Mouse (Mus musculus) adrenal gland, adult 18-20 months (tissue): Measurements from ENCODE around the gene Dusp27. TPM values are rescaled to one million over a fixed set of nuclear protein-coding genes. Genes with fewer than 3 reads are reported as not detected.
"Not testable (repeated sequence)": the region's sequence is repeated elsewhere in the genome, so short reads cannot be mapped to it uniquely, and the experiment has no call there.

Source experiments
- DNase-seq, 2 experiments: peaks; one replicate each; pipeline ENCODE4 v3.0.0; 2021 to 2022; ENCODE audit warnings: low spot score in 2 of 2
- total RNA-seq, 2 experiments: library from RNA; stranded (reverse); gene quantifications; 1 replicate in 1 of 2; 2 replicates in 1 of 2; pipeline ENCODE4 v1.2.3; 2021

Gene Dusp27
- total RNA-seq, 2 experiments from 2014 or later: not detected

DNA sequence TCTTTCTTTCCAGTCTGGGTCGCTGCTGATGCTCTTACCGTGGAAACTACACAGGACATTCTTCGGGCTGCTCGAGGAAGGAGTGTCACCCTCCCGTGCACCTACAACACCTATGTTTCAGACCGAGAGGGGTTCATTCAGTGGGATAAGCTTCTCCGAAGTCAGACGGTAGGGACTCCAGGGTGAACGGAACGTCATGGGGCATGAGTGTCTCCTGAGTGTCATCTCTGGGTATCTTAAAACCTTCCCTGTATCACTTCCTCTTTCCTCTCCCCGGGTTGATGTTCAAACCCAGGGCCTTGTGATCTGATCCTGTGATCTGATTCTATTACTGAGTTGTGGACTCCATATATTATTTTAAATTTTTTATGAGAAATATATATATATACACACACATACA lies 18.9 kb upstream of the Dusp27 start:
- DNase-seq: no peak

GRCm38 (mm10) chr1:166142369-166142768 lies 14.6 kb upstream of the Dusp27 start:
- DNase-seq: no peak

- not testable (repeated sequence) for DNase-seq
Observed at GRCm38 (mm10) chr1:166141868-166142267, 14.1 kb upstream of the Dusp27 start.

- DNase-seq: no peak
Observed at GRCm38 (mm10) chr1:166139620-166140184, 12.0 kb upstream of the Dusp27 start.

DNA sequence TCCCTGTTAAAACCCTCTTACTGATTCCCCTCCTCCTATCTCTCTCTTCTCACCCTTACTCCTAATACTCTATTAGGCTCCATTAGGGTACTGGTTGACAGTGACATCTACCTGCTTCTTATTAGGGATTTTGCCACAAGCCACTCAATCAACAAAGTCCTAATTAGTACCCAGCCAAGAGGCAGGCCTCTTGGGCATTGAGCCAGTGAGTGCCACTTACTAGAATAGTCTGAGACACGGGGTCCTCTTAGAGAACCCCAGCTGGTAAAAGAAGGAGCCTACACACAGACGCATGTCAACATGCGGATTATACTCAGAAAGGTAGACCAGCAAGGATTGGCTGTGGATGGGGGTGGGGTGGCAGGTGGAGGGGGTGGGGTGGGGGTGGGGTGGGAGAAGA lies 11.4 kb upstream of the Dusp27 start:
- DNase-seq: no peak

DNA sequence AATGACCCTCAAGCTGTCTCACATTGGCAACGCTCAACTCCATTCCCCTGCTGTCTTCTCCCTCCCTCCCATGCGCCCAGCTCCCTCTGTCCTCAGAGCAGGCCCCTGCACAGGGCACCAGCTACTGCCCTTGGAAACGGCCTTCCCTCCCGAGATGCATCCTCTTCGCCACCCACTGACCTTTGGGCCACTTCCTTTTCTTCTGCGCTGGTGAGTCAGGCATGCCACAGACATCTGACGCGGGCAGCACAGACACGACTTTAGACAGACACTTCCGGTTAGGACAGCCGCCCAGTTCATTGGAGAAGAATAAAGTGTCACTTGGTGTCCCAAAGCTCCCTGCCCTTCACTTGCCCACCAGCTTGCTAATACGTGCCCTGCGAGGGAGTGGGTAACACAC lies 10.4 kb upstream of the Dusp27 start:
- peak; percentile 55 to 61 for DNase-seq

DNA sequence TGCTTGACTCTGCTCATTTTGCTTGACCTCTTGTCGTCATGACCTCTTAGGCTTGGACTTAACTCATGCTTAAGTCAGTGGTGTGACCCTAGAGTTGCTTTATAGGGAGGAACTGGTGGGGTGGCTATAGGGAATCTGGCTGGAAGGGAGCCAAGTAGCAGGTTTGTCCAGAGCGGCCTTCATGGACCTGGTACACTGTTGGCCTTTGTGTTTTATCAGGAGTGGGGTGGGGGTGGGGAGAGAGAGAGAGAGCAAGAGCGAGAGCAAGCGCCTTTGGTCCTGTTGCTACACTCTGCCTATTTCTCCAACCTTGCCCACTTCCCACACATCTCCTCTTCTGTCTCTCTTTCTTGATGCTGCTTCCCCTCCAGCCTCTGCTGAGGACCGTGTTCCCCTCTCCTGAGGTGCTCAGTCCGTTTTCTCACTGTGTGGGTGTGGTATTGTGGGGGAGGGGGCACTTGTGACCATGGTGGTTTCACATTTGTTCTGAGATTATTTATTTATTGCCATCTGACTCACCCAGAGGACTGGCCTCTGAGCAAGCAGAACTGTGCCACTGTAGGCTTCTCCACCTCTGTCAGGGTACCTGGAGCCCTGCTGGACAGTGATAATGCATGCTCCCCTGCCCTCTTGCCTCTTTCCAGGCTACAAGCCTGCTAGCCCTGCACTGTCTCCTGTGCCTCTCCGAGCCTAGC lies 9.7 kb upstream of the Dusp27 start:
- DNase-seq: peak; percentile 43 to 47

DNA sequence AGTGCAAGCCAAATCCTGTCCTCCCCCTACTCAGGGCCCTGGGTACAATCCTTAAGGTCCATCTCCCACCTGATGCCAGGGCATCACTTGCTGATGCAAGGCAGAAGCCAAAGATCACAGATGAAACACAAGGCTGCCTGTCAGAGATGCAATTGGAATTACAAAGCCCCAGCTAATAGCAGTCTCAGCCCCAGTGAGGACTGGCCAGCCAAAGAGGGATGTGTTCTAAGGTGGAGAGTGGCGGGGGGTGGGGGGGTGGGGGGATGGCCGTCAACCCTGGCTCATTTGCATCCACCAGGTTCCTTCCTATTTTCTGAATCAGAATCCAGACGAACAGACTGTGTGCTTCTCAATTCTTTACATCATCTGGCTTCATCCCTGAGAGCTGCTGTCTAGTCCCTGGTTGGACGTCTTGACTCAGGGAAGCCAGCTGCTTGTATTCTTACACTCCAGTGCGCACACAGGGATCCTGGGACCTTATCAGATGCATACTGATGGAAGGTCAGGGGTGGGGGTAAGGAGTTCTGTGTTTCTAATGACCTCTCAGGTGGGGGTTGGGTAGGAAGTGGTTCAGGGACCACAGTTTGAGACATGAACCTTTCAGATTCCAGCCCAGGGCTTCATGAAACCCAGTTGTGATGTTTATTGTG lies 7.5 kb upstream of the Dusp27 start:
- no peak for DNase-seq

DNA sequence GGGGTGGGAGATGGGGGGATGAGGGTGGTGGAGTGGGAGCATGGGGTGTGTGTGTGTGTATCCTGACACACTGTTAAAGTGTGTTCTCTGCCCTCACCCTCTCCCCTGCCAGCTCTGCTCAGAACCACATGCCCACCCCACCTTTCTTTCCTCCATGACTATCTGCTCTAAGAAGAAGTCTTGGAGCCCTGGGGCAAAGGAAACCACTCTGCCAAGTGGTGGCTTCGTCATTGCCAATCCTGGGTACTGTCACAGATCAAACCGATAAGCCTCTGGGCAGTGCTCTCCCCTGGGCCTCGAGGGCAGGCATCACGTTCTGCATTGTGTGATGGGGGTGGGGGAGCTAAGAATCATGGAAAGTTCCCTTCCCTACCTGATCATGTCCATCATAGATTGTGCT lies 4.6 kb upstream of the Dusp27 start:
- DNase-seq: no peak

DNA sequence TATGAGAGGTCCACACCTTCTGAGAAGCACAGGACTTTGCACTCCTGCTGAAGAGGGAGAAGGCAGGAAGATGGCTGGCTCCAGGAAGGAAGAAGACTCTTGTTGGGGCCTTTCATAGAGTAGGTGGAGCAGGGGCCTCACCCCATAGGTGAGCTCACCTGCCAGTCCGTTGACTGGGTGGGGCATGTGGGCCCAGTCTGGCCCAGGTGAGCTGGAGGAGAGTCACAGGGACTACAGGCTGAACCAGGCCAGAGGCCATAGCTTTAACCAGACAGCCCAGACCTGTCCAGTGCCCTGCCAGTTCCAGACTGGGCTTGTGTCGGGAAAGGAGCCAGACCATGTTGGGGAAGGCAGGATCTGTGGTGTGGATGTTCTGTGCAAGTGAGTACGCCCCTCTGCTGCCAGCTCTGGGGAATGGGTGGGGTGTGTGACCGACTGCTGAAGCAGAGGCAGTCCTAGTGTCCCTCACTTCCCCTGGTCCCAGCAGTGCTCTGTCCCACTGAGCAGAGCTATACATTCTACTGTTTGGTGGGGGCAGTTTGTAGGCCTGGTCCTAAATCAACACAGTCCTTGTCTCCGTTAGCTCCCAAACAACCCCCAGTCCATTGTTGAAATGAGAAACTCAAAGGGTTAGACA lies 2.6 kb upstream of the Dusp27 start, which contains the start of gene Gpa33:
TSS of gene Gpa33 (plus strand) at position 15 of the 637 bp plus-strand sequence.
- DNase-seq: no peak

GRCm38 (mm10) chr1:166128551-166128950 lies 829 bp upstream of the Dusp27 start:
- no peak for DNase-seq

- DNase-seq: no peak
Observed at GRCm38 (mm10) chr1:166126795-166127194, 927 bp downstream of the Dusp27 start.

GRCm38 (mm10) chr1:166126290-166126689 lies 1.4 kb downstream of the Dusp27 start:
- no peak for DNase-seq

DNA sequence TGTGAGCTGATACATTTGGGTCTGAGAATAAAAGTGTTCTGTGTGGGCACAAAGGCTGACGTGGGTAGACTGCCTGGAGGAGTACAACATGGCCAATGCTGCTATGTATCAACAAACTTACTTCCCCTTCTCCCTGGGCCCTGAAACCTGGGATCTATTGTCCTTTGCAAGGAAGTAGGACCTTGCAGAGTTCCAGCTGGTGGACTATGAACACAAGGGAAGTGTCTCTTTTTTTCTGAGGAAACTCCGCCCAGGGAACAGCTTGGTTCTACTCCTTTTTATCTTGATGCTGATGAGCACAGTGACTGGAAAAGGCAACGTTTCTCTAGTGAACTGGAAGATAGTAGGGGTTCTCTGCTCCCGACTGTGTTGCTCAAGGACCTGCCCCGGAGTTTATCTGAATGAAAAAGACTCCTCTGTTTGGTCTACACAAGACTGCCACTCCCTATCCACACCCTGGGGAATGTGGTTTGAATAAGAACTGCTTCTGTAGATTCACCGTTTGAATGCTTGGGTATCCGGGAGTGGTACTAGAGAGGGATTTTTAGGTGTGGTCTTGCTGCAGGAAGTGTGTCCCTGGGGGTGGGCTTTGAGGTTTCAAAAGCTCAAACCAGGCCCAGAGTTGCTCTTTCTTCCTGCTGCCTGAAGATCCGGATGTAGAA lies 2.7 kb downstream of the Dusp27 start:
- DNase-seq: no peak

DNA sequence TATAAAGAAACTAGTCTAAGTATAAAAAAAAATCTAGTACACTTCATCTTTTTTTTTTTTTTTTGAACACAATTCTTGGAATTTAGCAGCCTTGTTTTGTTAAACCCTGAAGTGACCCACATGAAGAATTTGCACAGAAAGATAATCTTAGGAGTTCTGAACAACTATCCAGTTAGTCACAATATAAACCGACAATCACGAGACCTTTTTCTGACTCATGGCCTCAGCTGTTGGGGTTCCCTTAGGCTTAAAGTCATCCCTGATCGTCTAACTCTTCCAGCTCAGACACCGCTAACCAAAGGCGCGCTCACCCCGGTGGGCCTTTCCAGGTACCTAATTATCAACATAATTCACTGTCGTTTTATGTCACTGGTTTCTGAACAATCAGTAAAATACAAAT lies 4.0 kb downstream of the Dusp27 start:
- no peak for DNase-seq

DNA sequence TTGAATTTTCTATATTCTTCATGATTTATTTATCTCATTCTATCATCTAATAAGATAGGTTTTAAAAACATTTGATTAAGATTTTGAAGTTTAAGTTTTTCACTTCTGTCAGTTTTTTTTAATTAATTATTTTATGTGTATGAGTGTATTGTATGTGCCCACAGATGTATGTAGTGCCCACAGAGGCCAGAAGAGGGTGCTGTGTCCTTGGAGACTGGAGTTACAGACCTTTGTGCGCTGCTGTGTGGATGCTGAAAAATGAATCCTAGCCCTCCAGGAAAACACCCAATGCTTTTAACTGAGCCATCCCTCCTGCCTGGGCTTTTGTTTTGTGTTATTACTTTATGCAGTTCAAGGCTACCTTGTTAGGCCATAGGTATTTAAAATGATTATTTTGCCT lies 4.7 kb downstream of the Dusp27 start:
- no peak for DNase-seq

DNA sequence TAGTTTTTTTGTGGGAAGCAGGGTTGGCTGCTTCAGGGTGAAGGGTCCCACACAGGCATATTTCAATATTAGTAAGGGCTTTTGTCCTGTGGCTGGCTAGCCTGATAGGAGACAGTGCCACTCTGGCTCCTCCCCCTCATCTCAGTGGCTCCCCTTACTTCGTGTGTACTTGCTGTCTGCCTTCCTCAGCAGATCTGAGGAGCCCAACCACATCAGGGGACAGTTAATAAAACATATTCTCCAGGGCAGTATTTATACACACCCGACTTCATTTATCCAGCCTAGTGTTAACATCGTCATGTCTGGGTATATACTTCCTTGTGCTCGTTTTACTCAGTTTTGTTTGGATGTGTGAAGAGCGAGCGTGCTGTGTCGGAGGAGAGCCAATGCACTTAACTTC lies 5.6 kb downstream of the Dusp27 start:
- no peak for DNase-seq

GRCm38 (mm10) chr1:166117866-166118639 lies 9.7 kb downstream of the Dusp27 start:
- no peak for DNase-seq

DNA sequence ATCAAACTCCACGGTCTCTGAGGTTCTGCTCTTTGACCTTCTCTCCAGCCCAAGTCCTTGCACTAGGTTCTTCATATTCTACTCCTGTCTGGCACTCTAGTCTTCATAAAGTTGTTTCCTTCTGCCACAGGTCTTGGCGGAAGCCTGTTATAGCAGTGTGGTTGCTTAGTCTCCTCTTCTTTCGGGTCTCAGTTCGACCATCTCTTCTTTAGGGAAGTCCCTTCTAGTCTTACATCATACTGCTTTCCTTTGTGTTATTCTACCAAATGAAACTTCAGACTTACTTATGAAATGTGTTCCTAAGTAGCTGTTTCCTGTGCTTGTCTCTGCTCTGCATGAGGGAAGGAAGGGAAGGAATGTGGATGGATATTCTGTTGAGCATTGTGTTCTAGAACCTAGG lies 12.0 kb downstream of the Dusp27 start:
- no peak for DNase-seq

- no peak for DNase-seq
Observed at GRCm38 (mm10) chr1:166114986-166115385, 12.7 kb downstream of the Dusp27 start.

DNA sequence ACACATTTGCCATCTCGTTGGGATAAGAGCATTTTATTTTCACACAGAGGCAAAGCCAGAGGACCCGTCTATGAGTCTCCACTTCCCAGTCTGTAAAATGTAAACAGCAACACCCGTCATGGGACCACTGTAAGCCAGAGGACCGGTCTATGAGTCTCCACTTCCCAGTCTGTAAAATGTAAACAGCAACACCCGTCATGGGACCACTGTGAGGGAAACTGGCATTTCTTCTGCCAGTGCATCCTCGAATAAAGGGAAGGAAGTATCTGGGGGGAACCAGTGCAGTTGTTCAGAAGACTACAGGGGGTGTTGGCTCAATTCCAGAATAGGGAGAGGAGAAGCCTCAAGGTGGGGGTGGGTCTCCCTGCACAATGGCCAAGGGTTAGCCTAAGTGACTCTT lies 22.3 kb downstream of the Dusp27 start:
- no peak for DNase-seq
